Mouse (Mus musculus) hindbrain, embryonic 11.5 days (tissue): ENCODE measurements around the gene Olfr74. TPM values are rescaled to one million over a fixed set of nuclear protein-coding genes. Genes with fewer than 3 reads are reported as not detected.

Source experiments
- polyA plus RNA-seq: library from polyadenylated mRNA; unstranded; fragments of >200 nt; fragmentation: Nextera tagmentation; extraction: Ambion mirVana; gene quantifications from 2 replicates; pipeline ENCODE4 v1.2.1, GENCODE M21; 2014

The Olfr74 gene
- polyA plus RNA-seq, 1 experiment from 2014 or later = not detected

Other genes with a start within 250 kb of the Olfr74 start
- gene Olfr1138, start 234.7 kb downstream of the Olfr74 start, polyA plus RNA-seq = not detected in 2 replicates
- not detected in 2 replicates for gene Olfr1140, start 230.9 kb downstream of the Olfr74 start, polyA plus RNA-seq
- gene Olfr1141, start 220.7 kb downstream of the Olfr74 start, polyA plus RNA-seq = not detected in 2 replicates
- gene Olfr152, start 195.2 kb downstream of the Olfr74 start, polyA plus RNA-seq = not detected in 2 replicates
- gene Olfr1143, start 174.1 kb downstream of the Olfr74 start, polyA plus RNA-seq = not detected in 2 replicates
- gene Olfr1145, start 164.8 kb downstream of the Olfr74 start, polyA plus RNA-seq = not detected in 2 replicates
- not detected in 2 replicates for gene Olfr1148, start 144.1 kb downstream of the Olfr74 start, polyA plus RNA-seq
- not detected in 2 replicates for gene Olfr1150-ps1, start 130.7 kb downstream of the Olfr74 start, polyA plus RNA-seq
- gene Olfr1151, start 118.8 kb downstream of the Olfr74 start, polyA plus RNA-seq = not detected in 2 replicates
- gene Olfr1152, start 108.2 kb downstream of the Olfr74 start, polyA plus RNA-seq = 0.03 TPM in 2 replicates
- not detected in 2 replicates for gene Olfr1153, start 79.7 kb downstream of the Olfr74 start, polyA plus RNA-seq
- gene Olfr1154, start 69.5 kb downstream of the Olfr74 start, polyA plus RNA-seq = not detected in 2 replicates
- gene Olfr1155, start 29.5 kb downstream of the Olfr74 start, polyA plus RNA-seq = not detected in 2 replicates
- gene Olfr1156, start 21.6 kb downstream of the Olfr74 start, polyA plus RNA-seq = not detected in 2 replicates
- not detected in 2 replicates for gene Olfr1157, start 6.4 kb downstream of the Olfr74 start, polyA plus RNA-seq
- gene Olfr1158, start 15.4 kb upstream of the Olfr74 start, polyA plus RNA-seq = not detected in 2 replicates
- not detected in 2 replicates for gene Olfr1160, start 33.6 kb upstream of the Olfr74 start, polyA plus RNA-seq
- not detected in 2 replicates for gene Olfr1161, start 48.1 kb upstream of the Olfr74 start, polyA plus RNA-seq
- gene Olfr73, start 63.0 kb upstream of the Olfr74 start, polyA plus RNA-seq = not detected in 2 replicates
- not detected in 2 replicates for gene Olfr1162, start 76.5 kb upstream of the Olfr74 start, polyA plus RNA-seq
- gene Olfr1163, start 97.2 kb upstream of the Olfr74 start, polyA plus RNA-seq = not detected in 2 replicates
- gene Olfr1164, start 119.3 kb upstream of the Olfr74 start, polyA plus RNA-seq = not detected in 2 replicates
- not detected in 2 replicates for gene Olfr1166, start 153.6 kb upstream of the Olfr74 start, polyA plus RNA-seq
- not detected in 2 replicates for gene Olfr1167, start 180.5 kb upstream of the Olfr74 start, polyA plus RNA-seq
- gene Olfr1168, start 207.2 kb upstream of the Olfr74 start, polyA plus RNA-seq = not detected in 2 replicates